Mouse (Mus musculus) E14TG2a.4 (cell line): Measurements from ENCODE around the gene Osbpl8.

Experiments used
- CTCF ChIP-seq: conservative IDR thresholded peaks from 2 replicates; pipeline ENCODE4 v1.5.1; 2014; ENCODE audit warnings: low read length
- NANOG ChIP-seq: IDR thresholded peaks from 2 replicates; pipeline ENCODE4 v1.6.1; 2014; ENCODE audit warnings: borderline replicate concordance, low read length, mixed read lengths
- POU5F1 ChIP-seq: IDR thresholded peaks from 2 replicates; pipeline ENCODE4 v1.6.1; 2014; ENCODE audit warnings: low read length, borderline replicate concordance

DNA sequence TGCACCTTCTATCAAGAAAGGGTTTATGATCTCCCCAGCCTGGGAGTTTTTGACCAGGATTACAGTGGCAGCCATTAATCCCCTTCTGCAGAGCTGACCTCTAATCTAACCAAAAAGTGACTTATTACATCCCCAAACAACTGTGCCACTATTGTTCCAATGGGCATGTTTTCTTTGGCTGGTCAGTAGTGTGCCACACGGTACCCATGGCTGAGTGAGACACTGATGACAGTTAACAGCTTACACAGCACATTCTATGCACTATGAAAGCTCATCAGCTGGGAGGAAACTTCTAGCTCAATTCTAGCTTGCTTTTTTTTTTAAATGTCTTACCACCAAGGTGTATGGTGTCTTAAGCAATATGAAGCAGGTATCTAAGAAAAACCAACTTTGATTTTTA is 25.4 kb upstream of the Osbpl8 start:
- no peak for TF ChIP-seq CTCF
- no peak for TF ChIP-seq NANOG
- no peak for TF ChIP-seq POU5F1
